Mouse (Mus musculus) gastrocnemius, postnatal 14 days (tissue): ENCODE measurements around the gene Slc8a3. TPM values are rescaled to one million over a fixed set of nuclear protein-coding genes. Genes with fewer than 3 reads are reported as not detected.
"Not testable (repeated sequence)": the region's sequence is repeated elsewhere in the genome, so short reads cannot be mapped to it uniquely, and the experiment has no call there.

Experiments used
- DNase-seq: peaks from one replicate; pipeline ENCODE4 v3.0.0; 2021; ENCODE audit warnings: mixed read lengths
- intact Hi-C: fragments of 180-260 bp; cut with DNase I; formaldehyde crosslinking; loops from one replicate; pipeline ENCODE4 v1.15.1; 2025; ENCODE audit warnings: low total_unique reads
- long read RNA-seq, 2 experiments: library from polyadenylated mRNA; stranded (forward); transcript quantifications; one replicate each; pipeline ENCODE4 v2.0.0; 2021
- total RNA-seq, 2 experiments: library from RNA; stranded (reverse); gene quantifications; 2 replicates each; pipeline ENCODE4 v1.2.3; 2021

Gene Slc8a3
- total RNA-seq: 10 to 100 TPM; 29.8 to 31.7 TPM
- long read RNA-seq, experiment 1, full-length matches to known transcripts: 1 of 12 reads
- long read RNA-seq, experiment 1, partial matches to known transcripts: 2 of 12 reads
- long read RNA-seq, experiment 1, other reads (novel, unspliced or antisense): 9 of 12 reads
- long read RNA-seq, experiment 2, partial matches to known transcripts: 5 of 19 reads
- long read RNA-seq, experiment 2, other reads (novel, unspliced or antisense): 14 of 19 reads

DNA sequence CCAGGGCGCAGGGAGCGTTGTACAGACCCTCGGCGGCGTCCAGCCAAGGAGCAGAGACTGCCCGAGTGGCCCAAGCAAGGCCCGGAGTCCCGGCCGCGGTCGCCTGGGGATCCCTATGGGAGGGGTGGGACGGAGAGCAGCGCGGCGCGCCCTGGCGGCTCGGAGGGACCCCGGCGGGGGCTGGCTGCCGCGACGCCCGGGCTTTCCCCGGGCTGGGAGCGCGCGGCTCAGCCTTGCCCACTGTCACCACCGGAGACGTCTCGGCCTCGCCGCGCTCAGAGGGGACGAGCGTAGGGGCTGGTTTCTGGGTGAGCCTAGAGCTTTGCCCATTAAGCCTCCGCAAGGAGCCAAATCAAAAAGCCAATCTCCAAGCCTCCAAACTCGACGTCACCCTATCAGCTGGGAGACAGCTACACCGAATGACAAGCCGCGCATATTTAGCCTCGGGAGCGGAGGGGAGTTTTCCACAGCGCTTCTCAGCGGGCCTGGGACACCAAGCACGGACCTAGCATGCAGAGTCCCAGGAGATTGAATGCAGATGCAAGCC is at the start of gene Slc8a3:
Gene Slc8a3, minus strand, starts transcription at position 306 of the 547 bp plus-strand sequence.
- intact Hi-C loops: no loop called here
- DNase-seq: peak; percentile 48

DNA sequence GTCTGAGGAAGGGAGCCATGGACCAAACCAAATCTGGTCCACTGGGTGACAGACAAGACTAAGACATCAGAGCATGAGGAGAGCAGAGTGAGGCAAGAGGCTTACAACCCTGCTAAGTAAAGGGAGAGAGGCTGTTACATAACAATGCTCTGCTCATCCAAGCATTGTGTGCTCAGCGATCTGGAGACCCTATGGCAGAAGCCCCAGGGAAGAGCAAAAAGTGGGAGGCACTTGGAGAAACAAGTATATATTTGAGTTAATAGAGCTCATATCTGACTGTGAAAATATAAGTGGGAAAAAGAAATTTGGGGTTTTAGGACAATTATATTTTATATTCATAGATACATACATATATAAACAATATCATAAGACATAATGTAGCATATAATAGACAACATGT is 46.4 kb upstream of the Slc8a3 start, which contains the start of gene Gm4787:
Gene Gm4787, minus strand, starts transcription at position 101 of the 400 bp plus-strand sequence.
- intact Hi-C loops, DNase-seq: not testable (repeated sequence)

DNA sequence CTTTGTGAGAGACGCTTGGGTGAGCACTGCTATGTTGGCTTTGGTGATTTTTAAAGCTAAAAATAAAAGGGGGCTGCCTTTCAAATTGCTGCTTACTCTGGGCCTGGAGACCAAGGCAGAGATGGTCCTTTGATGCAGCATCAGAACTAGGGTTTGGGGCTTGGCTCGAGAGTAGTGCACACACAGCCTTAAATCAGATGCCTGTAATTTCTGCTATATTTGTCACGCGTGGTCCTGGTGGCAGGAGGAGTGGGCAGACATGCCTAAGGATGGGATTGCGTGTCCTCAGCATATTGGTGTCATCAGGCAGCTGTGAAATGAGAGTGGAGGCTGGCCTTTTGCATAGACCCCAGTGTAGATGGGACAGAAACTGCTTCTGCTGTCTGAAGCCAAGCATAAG is 861 bp upstream of the Slc8a3 start:
- intact Hi-C loops: no loop called here
- DNase-seq: no peak

GRCm38 (mm10) chr12:81331937-81332874 is 774 bp downstream of the Slc8a3 start:
- intact Hi-C loops: no loop called here
- peak; percentile 35 for DNase-seq

GRCm38 (mm10) chr12:81331046-81331638 is 1.8 kb downstream of the Slc8a3 start:
- no peak for DNase-seq

DNA sequence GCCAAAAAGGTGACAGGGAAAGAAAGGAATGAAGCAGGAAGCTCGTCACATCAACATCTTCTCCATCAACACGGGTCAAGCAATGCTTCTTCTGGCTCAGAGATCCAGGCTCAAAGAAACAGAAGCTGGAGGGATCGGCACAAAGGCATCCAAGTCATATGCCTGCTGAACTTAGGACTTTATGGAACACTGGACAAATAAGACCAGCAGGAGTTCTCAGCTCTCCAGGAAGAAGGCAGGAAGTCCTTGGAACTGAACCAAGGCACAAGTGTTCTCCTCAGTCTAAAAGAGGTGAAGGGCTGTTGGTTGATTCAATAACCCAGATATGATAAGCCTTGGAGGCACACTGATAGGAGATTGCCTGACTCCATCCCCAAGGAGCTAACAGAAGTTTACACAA is 8.0 kb downstream of the Slc8a3 start:
- no peak for DNase-seq

More at GRCm38 (mm10) chr12:81331046-81331638, 1.8 kb downstream of the Slc8a3 start:
- intact Hi-C loops: no loop called here

GRCm38 (mm10) chr12:81324116-81324515 is 8.9 kb downstream of the Slc8a3 start:
- no peak for DNase-seq
- intact Hi-C loops: no loop called here

More for the DNA sequence above, 8.0 kb downstream of the Slc8a3 start:
- intact Hi-C loops: no loop called here

- no peak for DNase-seq
- intact Hi-C loops: no loop called here
These were observed 12.0 kb downstream of the Slc8a3 start for GRCm38 (mm10) chr12:81321021-81321420.

GRCm38 (mm10) chr12:81317811-81318210 is 15.2 kb downstream of the Slc8a3 start:
- intact Hi-C loops: no loop called here
- DNase-seq: no peak

GRCm38 (mm10) chr12:81315953-81316352 is 17.0 kb downstream of the Slc8a3 start:
- intact Hi-C loops: no loop called here
- no peak for DNase-seq

DNA sequence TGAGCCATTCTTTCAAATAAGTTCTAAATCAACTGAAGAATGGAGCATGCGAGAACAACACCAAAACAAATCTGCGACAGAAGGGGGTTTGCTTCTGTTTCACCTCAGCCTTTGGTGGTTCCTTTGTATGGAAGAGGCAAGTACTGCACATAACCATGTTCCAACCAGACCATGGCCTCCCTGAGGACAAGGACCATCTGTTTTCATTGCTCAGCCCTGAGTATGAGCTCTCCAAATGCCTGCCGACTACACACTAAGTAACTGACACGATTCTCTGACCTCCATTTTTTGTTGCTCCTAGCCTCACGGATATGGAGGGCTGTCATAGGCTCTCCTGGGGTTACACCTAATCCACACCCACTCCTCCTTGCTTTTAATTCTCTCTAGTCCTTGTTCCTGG is 29.4 kb downstream of the Slc8a3 start:
- DNase-seq: no peak
- intact Hi-C loops: no loop called here

GRCm38 (mm10) chr12:81294613-81295012 is 38.4 kb downstream of the Slc8a3 start:
- DNase-seq: no peak
- intact Hi-C loops: no loop called here

GRCm38 (mm10) chr12:81278031-81278430 is 54.9 kb downstream of the Slc8a3 start:
- DNase-seq: no peak
- intact Hi-C loops: no loop called here

- no peak for DNase-seq
- intact Hi-C loops: no loop called here
These were observed 58.4 kb downstream of the Slc8a3 start for GRCm38 (mm10) chr12:81274616-81275015.

- intact Hi-C loops: no loop called here
- DNase-seq: no peak
These were observed 59.6 kb downstream of the Slc8a3 start for GRCm38 (mm10) chr12:81273333-81273732.

DNA sequence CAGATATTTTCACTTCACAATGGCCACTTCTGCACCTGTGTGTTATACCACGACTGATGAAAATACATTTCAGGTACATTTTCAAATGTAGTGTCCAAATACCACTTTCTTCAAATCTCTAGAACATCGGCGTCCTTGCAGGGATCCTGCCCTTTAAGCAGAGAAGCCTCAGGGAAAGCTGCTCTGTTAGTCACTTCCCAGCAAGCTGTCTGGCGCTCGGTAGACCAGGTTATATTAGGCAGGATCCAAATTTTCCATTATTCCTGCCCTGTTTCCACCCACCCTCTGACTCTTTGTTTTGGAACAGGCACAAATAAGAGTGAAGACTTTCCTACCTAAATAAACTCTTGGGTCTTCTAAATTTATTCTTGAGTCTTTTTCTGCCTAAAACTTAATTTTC is 63.7 kb downstream of the Slc8a3 start:
- DNase-seq: no peak
- intact Hi-C loops: no loop called here

DNA sequence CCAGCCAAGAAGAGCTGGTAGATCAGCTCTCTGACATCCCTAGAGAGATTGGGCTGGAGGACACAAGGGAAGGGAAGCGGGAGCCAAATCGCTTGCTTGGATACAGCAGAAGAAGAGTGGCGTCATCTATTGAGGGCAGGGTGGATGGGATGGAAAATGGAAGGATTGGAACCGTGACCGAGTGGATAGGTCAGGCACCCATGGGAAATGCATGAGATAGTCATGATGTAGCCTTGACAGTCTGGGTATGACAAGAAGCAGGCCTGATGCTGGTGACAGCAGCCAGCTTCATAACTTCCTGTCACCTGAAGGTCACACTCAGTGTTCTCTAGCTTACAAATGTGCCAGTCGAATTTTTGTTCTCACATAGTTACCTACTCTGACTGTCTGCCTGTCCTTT is 70.2 kb downstream of the Slc8a3 start:
- no peak for DNase-seq
- intact Hi-C loops: no loop called here

DNA sequence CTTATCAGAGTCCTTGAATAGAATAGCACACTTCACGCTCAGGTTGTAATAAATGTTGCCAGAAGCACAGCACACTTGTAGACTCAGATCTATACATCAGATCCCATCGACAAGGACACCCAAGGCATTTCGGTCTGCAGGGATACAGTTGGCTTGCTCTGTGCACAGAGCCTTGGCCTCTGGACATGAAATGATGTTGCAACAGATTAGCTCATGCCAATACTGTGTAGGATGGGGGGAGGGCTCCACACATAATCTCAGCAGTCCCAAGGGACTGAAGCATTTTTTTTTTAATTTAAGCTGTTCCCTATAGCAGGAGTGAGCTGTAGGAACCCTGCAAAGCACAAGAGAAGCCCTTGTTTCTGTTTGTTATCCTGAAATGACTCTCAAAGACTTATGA is 74.8 kb downstream of the Slc8a3 start:
- intact Hi-C loops: no loop called here
- DNase-seq: no peak

- intact Hi-C loops: no loop called here
- peak; percentile 61 for DNase-seq
These were observed 87.6 kb downstream of the Slc8a3 start for GRCm38 (mm10) chr12:81245411-81245810.

- DNase-seq: peak; percentile 60
- intact Hi-C loops: no loop called here
These were observed 88.0 kb downstream of the Slc8a3 start for GRCm38 (mm10) chr12:81244954-81245353.
